In the genomic region with DNA sequence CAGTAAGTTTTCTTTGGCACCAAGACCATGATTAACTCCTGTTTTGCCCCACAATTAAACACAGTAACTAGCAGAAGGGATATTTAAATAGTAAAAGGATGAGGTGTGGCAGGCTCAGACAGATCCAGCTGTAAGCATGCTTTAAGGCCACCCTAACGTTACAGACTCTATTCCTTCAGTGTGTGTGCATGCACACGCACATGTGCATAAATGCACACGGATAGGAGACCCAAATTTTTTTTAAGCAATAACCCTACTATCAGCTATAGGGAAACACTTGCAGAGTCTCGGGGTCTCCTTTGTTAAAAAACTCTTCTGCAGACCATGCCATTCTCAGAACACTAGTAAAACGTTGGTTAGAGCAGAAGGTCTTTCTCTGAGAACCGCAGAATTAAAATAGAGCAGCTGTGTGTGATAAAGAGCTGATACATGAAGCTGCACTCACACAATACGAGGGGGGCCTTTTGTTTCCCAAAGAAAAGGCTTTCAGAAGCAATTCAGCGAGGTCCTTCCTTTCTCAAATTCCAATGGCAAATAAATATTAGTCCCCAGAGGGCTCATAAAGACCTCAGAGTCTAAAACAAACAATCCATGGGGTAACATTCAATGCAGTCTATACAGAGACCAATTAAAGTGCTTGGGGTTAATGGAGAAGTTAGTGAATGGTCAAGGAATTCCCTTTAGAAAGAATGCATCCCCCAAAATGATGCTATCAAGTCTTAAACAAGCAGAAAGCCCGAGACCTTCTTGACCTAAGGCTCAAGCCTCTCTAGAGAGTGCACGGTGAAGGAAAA, we compare ENCODE assay signal across 15 mouse cellular contexts.
DNase-seq lines count a peak whose midpoint lies in the region; ATAC-seq lines count a peak whose summit lies in the region.
"Had no signal": no experiment of that assay in that cellular context is flagged by ENCODE, and none has a peak within 500 bp of the region (broad histone marks: within the 10 kb centered on the region; RNA-seq: fewer than 3 reads in every experiment).

No protein-coding gene starts in this region.

- no peak for ATAC-seq in heart, embryonic 13.5 days (ENCODE audit: extremely low read depth, insufficient number of reproducible peaks, low FRiP score, low TSS enrichment)
- ATAC-seq in heart, embryonic 11.5 days (replicated peaks; ENCODE audit: insufficient number of reproducible peaks, low FRiP score, low TSS enrichment) = no peak
- ATAC-seq in kidney, embryonic 15.5 days (replicated peaks; ENCODE audit: low FRiP score) = peak; percentile 70
- no peak for ATAC-seq in embryonic facial prominence, embryonic 12.5 days (ENCODE audit: insufficient number of reproducible peaks, insufficient read depth, low FRiP score, low TSS enrichment)

- H3K27ac ChIP-seq in heart, embryonic 13.5 days (replicated peaks) = peak overlapping the region; percentile 77
- no peak overlapping the region for H3K27ac ChIP-seq in heart, embryonic 11.5 days (ENCODE audit: low read depth, low read length)
- H3K27ac ChIP-seq in kidney, embryonic 15.5 days = peak overlapping the region; percentile 82
- H3K27ac ChIP-seq in embryonic facial prominence, embryonic 12.5 days = peak overlapping the region; percentile 46; the same call in 1 of the 2 replicates
- H3K27ac ChIP-seq: embryonic facial prominence, embryonic 13.5 days; liver, embryonic 14.5 days; macrophage had no signal

- H3K36me3 ChIP-seq in heart, embryonic 13.5 days = no peaks in the 10 kb centered on the region
- no peaks in the 10 kb centered on the region for H3K36me3 ChIP-seq in heart, embryonic 11.5 days (ENCODE audit: control insufficient read depth, insufficient read depth, low read length)
- H3K36me3 ChIP-seq in kidney, embryonic 15.5 days = no peaks in the 10 kb centered on the region
- no peaks in the 10 kb centered on the region for H3K36me3 ChIP-seq in embryonic facial prominence, embryonic 12.5 days
- H3K36me3 ChIP-seq: embryonic facial prominence, embryonic 13.5 days; G1E had no signal

- H3K4me1 ChIP-seq in heart, embryonic 13.5 days = peaks cover 21% of the 10 kb centered on the region
- no peaks in the 10 kb centered on the region; the same call in 1 of the 2 replicates for H3K4me1 ChIP-seq in heart, embryonic 11.5 days (ENCODE audit: control insufficient read depth, insufficient read depth, low read length)
- peaks cover 22% of the 10 kb centered on the region for H3K4me1 ChIP-seq in kidney, embryonic 15.5 days
- peaks cover 6% of the 10 kb centered on the region; the same call in 1 of the 2 replicates for H3K4me1 ChIP-seq in embryonic facial prominence, embryonic 12.5 days

- no peak overlapping the region for H3K4me2 ChIP-seq in heart, embryonic 13.5 days
- H3K4me2 ChIP-seq in heart, embryonic 11.5 days = no peak overlapping the region
- no peak overlapping the region for H3K4me2 ChIP-seq in kidney, embryonic 15.5 days
- no peak overlapping the region for H3K4me2 ChIP-seq in embryonic facial prominence, embryonic 12.5 days (replicated peaks)
- H3K4me2 ChIP-seq: embryonic facial prominence, embryonic 13.5 days had no signal

- no peak overlapping the region for H3K9ac ChIP-seq in heart, embryonic 13.5 days
- no peak overlapping the region for H3K9ac ChIP-seq in heart, embryonic 11.5 days (ENCODE audit: low read depth, low read length)
- H3K9ac ChIP-seq in kidney, embryonic 15.5 days = no peak overlapping the region
- H3K9ac ChIP-seq in embryonic facial prominence, embryonic 12.5 days = no peak overlapping the region
- H3K9ac ChIP-seq: embryonic facial prominence, embryonic 13.5 days; liver, embryonic 14.5 days had no signal

- no peaks in the 10 kb centered on the region for H3K9me3 ChIP-seq in heart, embryonic 13.5 days
- H3K9me3 ChIP-seq in heart, embryonic 11.5 days (replicated peaks; ENCODE audit: control insufficient read depth, low read length) = no peaks in the 10 kb centered on the region
- H3K9me3 ChIP-seq in kidney, embryonic 15.5 days (replicated peaks) = no peaks in the 10 kb centered on the region
- no peaks in the 10 kb centered on the region for H3K9me3 ChIP-seq in embryonic facial prominence, embryonic 12.5 days
- H3K9me3 ChIP-seq: embryonic facial prominence, embryonic 13.5 days; G1E had no signal

- DNase-seq in kidney, postnatal 25 days = no peak
- peak; percentile 61 for DNase-seq in embryo, embryonic 10 days (ENCODE audit: low spot score)
- DNase-seq in right cerebral cortex, adult 18-20 months = no peak
- DNase-seq in right cerebral cortex, postnatal 25 days = no peak
- DNase-seq: adrenal gland, postnatal 25 days; gastrocnemius, postnatal 36 days; spleen, adult 18-20 months had no signal

- H3K27me3 ChIP-seq in heart, embryonic 13.5 days (replicated peaks) = no peaks in the 10 kb centered on the region
- H3K27me3 ChIP-seq in heart, embryonic 11.5 days (ENCODE audit: control insufficient read depth, insufficient read depth, low read length) = no peaks in the 10 kb centered on the region
- no peaks in the 10 kb centered on the region for H3K27me3 ChIP-seq in kidney, embryonic 15.5 days
- no peaks in the 10 kb centered on the region for H3K27me3 ChIP-seq in embryonic facial prominence, embryonic 12.5 days
- H3K27me3 ChIP-seq: embryonic facial prominence, embryonic 13.5 days had no signal

- WGBS in heart, embryonic 13.5 days = 48% methylated on average over 10 of the region's 10 CpGs
- 59% methylated on average over 10 of the region's 10 CpGs for WGBS in heart, embryonic 11.5 days (ENCODE audit: insufficient replicate concordance)
- 27% methylated on average over 10 of the region's 10 CpGs for WGBS in kidney, embryonic 15.5 days
- WGBS in embryonic facial prominence, embryonic 12.5 days = 41% methylated on average over 10 of the region's 10 CpGs

- H3K4me3 ChIP-seq in heart, embryonic 13.5 days = no peak overlapping the region
- no peak overlapping the region for H3K4me3 ChIP-seq in heart, embryonic 11.5 days (ENCODE audit: low read depth, low read length)
- no peak overlapping the region for H3K4me3 ChIP-seq in kidney, embryonic 15.5 days (replicated peaks)
- no peak overlapping the region for H3K4me3 ChIP-seq in embryonic facial prominence, embryonic 12.5 days
- H3K4me3 ChIP-seq: embryonic facial prominence, embryonic 13.5 days had no signal
